Mouse (Mus musculus) intestine, embryonic 16.5 days (tissue): Measurements from ENCODE around the gene Lin28a. TPM values are rescaled to one million over a fixed set of nuclear protein-coding genes. Genes with fewer than 3 reads are reported as not detected.
A peak's percentile ranks its signal among the peaks of the same experiment; 100 is the strongest.

Experiments
- ATAC-seq: fragments of 200-750 bp; cut with Nextera tagmentation; 2 replicates; pipeline ENCODE4 v1.8.0; 2017; ENCODE audit warnings: moderate TSS enrichment, moderate library complexity
- H3K27ac ChIP-seq: fragments of 300-500 bp; sonication (generic); 2 replicates; pipeline ENCODE4 v1.5.1; 2014; ENCODE audit warnings: mild to moderate bottlenecking, low read length
- H3K27me3 ChIP-seq: fragments of 300-500 bp; sonication (generic); replicated peaks from 2 replicates; pipeline ENCODE4 v1.6.1; 2014; ENCODE audit warnings: low read length, control low read depth, mixed read lengths; ENCODE audit not compliant: control insufficient read depth, insufficient read depth
- H3K36me3 ChIP-seq: fragments of 300-500 bp; sonication (generic); 2 replicates; pipeline ENCODE4 v1.6.1; 2014; ENCODE audit warnings: low read length, control low read depth; ENCODE audit not compliant: control insufficient read depth, insufficient read depth
- H3K4me1 ChIP-seq: fragments of 300-500 bp; sonication (generic); 2 replicates; pipeline ENCODE4 v1.6.1; 2014; ENCODE audit warnings: low read length, control low read depth, mixed read lengths; ENCODE audit not compliant: control insufficient read depth, insufficient read depth
- H3K4me2 ChIP-seq: fragments of 300-500 bp; sonication (generic); 2 replicates; pipeline ENCODE4 v1.6.1; 2014; ENCODE audit warnings: low read depth, low read length, control low read depth
- H3K4me3 ChIP-seq: fragments of 300-500 bp; sonication (generic); 2 replicates; pipeline ENCODE4 v1.5.1; 2014; ENCODE audit warnings: mild to moderate bottlenecking, low read length
- H3K9ac ChIP-seq: fragments of 300-500 bp; sonication (generic); 2 replicates; pipeline ENCODE4 v1.6.1; 2014; ENCODE audit warnings: low read depth, low read length
- H3K9me3 ChIP-seq: fragments of 300-500 bp; sonication (generic); 2 replicates; pipeline ENCODE4 v1.6.1; 2016; ENCODE audit warnings: low read length, control low read depth; ENCODE audit not compliant: control insufficient read depth
- WGBS: fragments of 180-500 bp; shearing (Covaris S2); extraction: QIAGEN DNeasy Blood & Tissue Kit; methylation state at CpG from one replicate; pipeline ENCODE4 v1.1.7; 2014; 5-methylcytosine and 5-hydroxymethylcytosine counted together
- polyA plus RNA-seq: library from polyadenylated mRNA; unstranded; fragments of >200 nt; fragmentation: Nextera tagmentation; extraction: Ambion mirVana; gene quantifications from 2 replicates; pipeline ENCODE4 v1.2.1, GENCODE M21; 2015

Gene Lin28a
- polyA plus RNA-seq, 1 experiment from 2014 or later, result 0.10 TPM

DNA sequence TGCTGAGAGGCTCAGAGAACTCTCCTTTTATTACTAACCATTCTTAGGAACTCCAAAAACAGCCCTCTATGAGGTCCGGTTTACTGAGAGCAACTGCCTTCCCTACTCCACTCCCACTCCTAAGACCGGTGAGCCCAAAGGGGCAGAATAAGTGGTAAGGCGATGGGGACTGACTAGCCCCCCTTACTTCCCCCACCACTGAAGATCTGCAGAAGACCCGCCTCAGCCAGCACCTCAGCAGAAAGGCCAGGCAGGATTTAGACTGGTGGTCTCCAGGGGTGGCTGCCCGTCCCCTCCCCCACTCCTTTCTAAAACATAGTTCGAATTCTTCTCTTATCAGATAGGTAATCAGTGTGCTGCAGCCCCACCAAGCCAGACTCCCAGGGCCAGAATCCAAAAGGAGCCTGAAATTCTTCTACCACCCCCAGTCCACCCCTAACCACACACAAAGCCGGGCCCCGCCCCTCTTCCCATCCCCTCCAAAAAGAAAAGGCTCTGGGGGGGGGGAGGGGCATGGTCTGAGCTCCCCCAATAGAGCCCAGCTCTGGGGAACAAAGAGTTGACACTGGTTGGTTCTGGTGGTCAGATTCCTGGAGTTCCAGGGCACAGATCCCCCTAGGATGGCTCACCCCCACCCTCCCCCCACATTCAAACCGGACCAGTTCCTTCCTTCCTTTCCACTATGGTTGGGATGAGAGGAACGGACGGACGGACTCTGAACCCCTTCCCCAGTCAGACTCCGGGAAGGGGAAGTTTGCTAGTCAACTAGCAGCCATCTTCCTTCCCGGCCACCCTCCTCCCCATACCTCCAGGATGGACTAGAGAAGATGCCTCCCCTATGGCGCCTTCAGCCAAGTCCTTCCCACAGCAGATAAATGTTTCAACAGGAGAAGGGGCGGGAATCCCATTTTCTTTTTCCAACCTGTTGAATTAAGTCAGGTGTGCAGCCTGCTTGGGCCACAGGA, 6.9 kb downstream of the Lin28a start:
- Histone ChIP-seq H3K36me3 (no peaks in the 10 kb centered on the region), H3K27me3 (peaks cover 2% of the 10 kb centered on the region; the same call in 1 of the 2 replicates), H3K4me3 (no peak overlapping the region), H3K9ac (no peak overlapping the region), H3K9me3 (no peaks in the 10 kb centered on the region), H3K27ac (no peak overlapping the region), H3K4me1 (no peaks in the 10 kb centered on the region), H3K4me2 (no peak overlapping the region)
- no peak for ATAC-seq
- 12% methylated on average over 16 of the region's 16 CpGs for WGBS

DNA sequence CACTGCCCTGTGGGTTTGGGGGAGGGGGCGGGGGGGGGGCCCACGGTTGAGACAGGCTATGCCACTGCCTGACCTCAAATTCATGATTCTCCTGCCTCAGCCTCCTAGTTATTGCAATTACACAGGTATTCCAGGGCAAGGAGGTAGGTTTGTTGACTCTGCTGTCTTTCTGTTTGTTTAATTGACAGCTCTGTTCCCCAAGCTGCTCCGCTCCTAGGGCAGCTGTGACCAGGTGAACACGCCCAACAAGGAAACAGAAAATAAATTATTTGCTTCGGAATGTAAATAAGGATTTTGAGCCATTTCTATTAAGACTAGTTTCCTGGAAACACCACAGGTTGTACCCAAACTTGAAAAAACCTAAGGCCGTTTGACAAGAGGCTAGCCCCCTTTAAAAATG, 8.9 kb downstream of the Lin28a start:
- Histone ChIP-seq H3K9me3 (no peaks in the 10 kb centered on the region), H3K4me2 (no peak overlapping the region), H3K36me3 (no peaks in the 10 kb centered on the region), H3K9ac (no peak overlapping the region), H3K4me1 (no peaks in the 10 kb centered on the region), H3K27ac (no peak overlapping the region), H3K4me3 (no peak overlapping the region), H3K27me3 (no peaks in the 10 kb centered on the region)
- ATAC-seq, result no peak
- 49% methylated on average over 6 of the region's 6 CpGs for WGBS

DNA sequence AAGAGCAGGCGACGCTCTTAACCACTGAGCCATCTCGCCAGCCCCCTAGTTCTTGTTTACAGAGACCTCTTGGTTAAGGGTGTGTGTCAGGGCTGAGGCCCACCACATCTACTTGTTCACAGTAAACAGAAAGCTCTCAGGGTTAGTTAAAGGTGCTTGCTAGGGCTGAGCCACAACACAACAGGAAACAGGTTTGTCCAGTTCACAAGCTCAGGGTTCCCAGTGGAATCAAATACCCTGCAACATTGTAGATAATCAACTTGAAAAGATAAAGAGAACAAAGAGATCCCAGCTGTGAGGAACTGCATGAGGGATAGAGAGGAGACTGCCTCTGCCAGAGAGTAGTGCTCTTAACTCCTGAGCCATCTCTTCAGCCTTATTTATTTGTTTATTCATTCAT, 11.8 kb downstream of the Lin28a start:
- H3K4me3 ChIP-seq, result no peak overlapping the region
- peak; percentile 64 for ATAC-seq
- 65% methylated on average over 3 of the region's 3 CpGs for WGBS
- H3K9me3 ChIP-seq, result no peaks in the 10 kb centered on the region
- no peaks in the 10 kb centered on the region for H3K27me3 ChIP-seq
- H3K9ac ChIP-seq, result no peak overlapping the region
- H3K4me1 ChIP-seq, result no peaks in the 10 kb centered on the region
- no peaks in the 10 kb centered on the region for H3K36me3 ChIP-seq
- H3K4me2 ChIP-seq, result no peak overlapping the region
- H3K27ac ChIP-seq, result no peak overlapping the region

DNA sequence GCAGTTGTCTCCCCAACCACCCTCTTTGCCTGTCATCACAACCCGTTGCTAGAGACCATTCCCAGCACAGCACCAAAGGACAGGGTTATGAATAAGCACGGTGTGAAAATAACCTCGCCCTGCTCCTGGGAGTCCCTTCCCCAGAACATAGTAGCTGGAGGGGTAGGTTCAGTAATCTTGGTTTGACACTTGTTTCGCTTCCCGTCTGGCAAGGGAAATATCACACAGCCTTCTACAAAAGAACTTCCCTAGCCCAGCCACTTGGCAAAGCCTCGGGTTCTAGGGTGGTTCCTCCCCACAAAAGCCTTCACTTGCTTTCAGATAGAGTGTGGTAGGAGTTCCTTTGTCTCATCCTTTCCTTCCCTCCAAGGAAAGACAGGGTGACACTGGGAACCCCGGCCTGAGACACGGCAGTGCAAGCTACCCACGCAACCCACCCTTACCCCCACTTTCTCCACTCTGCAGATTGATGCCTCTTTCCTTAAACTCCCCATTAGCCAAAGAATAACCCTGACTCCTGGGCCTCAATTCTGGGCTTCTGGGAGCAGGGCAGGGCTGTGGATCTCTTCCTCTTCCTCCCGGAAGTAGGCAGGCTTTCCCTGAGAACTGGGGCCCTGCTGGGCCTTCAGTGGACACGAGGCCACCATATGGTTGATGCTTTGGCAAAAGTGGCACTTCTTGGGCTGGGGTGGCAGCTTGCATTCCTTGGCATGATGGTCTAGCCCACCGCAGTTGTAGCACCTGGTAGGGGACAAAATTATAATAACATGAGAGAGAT, 12.9 kb downstream of the Lin28a start:
- WGBS, result 83% methylated on average over 12 of the region's 12 CpGs
- H3K4me3 ChIP-seq, result no peak overlapping the region
- ATAC-seq, result no peak
- H3K4me2 ChIP-seq, result no peak overlapping the region
- no peak overlapping the region for H3K9ac ChIP-seq
- H3K4me1 ChIP-seq, result no peaks in the 10 kb centered on the region
- no peaks in the 10 kb centered on the region for H3K27me3 ChIP-seq
- no peak overlapping the region for H3K27ac ChIP-seq
- H3K36me3 ChIP-seq, result no peaks in the 10 kb centered on the region
- H3K9me3 ChIP-seq, result no peaks in the 10 kb centered on the region

DNA sequence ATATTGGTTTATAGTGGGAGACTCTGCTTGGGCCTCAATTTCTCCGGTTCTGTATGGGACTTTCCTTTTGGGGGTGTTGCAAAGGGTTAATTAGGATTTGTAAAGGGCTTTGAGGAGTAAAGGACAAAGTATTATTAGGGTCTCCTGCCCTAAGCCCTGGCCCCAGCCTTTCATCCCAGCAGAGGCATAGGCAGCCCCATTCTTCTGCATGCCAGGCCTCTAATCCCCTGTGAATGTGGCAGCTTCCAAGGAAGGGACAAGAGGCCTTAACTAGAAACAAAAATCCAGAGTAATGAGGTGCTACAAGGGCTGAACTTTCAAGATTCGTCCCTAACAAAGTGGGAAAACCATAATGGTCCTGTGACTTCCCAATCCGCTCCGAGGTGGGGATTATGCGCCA, 15.7 kb downstream of the Lin28a start:
- Histone ChIP-seq H3K27ac (no peak overlapping the region), H3K4me3 (no peak overlapping the region), H3K9ac (no peak overlapping the region), H3K27me3 (no peaks in the 10 kb centered on the region), H3K4me1 (peaks cover 5% of the 10 kb centered on the region), H3K4me2 (no peak overlapping the region), H3K9me3 (no peaks in the 10 kb centered on the region), H3K36me3 (no peaks in the 10 kb centered on the region)
- no peak for ATAC-seq
- 69% methylated on average over 5 of the region's 5 CpGs for WGBS

DNA sequence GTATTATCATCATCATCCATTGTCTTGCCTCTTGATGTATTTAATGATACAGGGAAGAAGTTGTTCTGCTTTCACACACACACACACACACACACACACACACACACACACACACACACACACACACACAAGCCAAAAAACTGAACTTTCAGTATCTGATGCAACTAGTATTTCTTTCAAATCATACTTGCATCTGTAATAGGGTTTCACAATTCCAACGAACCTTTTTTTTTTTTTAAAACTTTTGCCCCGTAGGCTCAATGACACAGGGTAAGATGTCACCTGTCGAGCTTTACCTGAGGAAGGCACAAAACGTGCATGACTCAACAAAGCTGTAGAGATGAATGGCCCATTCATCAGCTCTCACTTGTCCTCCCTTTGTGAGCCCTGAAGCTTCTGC, 16.4 kb downstream of the Lin28a start:
- H3K4me3 ChIP-seq, result no peak overlapping the region
- no peaks in the 10 kb centered on the region for H3K36me3 ChIP-seq
- no peak overlapping the region for H3K4me2 ChIP-seq
- ATAC-seq, result no peak
- H3K9ac ChIP-seq, result no peak overlapping the region
- 56% methylated on average over 4 of the region's 4 CpGs for WGBS
- H3K9me3 ChIP-seq, result no peaks in the 10 kb centered on the region
- H3K27ac ChIP-seq, result no peak overlapping the region
- H3K27me3 ChIP-seq, result no peaks in the 10 kb centered on the region
- H3K4me1 ChIP-seq, result peaks cover 5% of the 10 kb centered on the region

DNA sequence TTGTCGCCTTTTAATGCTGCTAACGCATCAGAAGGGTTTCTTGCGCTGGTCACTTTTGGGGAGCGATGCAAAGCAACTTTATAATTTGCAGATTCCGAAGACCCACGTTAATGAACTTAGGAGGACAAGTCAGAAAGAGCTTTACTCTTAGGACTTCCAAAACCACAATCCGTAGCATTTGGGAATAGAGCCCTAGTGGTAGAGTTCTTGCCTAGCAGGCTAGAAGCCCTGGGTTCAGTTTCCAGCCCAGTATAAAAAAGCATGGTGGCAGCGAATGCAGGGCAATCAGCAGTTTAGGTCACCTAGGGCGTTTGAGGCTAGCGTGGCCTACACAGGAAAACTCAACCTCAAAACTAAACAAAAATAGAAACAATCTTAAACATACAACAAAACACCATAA, 16.9 kb downstream of the Lin28a start:
- Histone ChIP-seq H3K4me1 (peaks cover 5% of the 10 kb centered on the region), H3K9ac (no peak overlapping the region), H3K36me3 (0 out of 2 replicates have a peak, but pooled peaks cover 4% of the 10 kb centered on the region), H3K9me3 (no peaks in the 10 kb centered on the region), H3K27ac (no peak overlapping the region), H3K4me2 (no peak overlapping the region), H3K4me3 (no peak overlapping the region), H3K27me3 (no peaks in the 10 kb centered on the region)
- no peak for ATAC-seq
- WGBS, result 60% methylated on average over 10 of the region's 10 CpGs

DNA sequence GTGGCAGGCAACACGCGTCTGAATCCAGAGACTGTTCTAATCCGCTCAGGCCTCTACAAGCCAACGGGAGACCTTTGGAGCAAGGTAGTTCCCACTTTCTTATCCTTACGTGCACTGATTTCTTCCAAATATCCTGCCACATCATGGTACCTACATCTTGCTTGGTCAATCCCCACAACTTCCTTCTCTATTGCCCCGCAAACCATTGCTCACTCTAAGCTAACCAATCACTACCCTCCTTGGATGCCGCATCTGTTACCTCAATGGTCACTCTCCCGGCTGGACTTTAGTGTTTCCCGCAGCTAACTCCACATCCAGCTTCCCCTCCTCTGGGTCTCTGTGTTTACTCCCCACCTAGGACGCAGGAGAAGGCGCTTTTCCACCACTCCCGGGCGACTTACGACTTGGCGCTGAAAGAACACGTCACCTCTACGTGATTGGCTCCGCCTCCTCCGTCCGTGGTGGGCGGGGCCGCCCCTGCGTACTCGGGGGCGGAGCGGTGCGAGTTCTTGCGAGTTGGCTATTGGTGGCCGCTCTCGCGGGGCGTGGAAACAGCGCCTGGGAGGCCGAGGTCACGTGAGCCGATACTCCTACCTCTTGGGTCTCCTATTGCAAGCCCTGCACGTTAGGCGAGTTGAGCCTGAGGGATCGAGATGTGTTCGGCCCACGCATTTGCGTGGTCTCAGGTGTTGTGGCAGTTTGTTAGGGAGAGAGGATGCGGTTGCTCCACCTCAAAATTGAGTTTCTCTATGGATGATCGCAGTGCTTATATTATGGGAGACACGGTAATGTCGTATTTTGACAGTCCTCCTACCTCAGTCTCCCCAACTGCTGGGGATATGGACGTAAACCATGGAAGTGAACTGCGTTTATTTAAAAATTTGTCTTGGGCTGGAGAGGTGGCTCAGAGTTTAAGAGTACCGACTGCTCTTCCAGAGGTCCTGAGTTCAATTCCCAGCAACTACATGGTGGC, 17.9 kb downstream of the Lin28a start, which contains the start of gene Dhdds:
Gene Dhdds (minus strand): TSS at position 453 of the 973 bp plus-strand sequence.
- peak; percentile 99 for ATAC-seq
- peaks cover 5% of the 10 kb centered on the region for H3K4me1 ChIP-seq

More for the DNA sequence above, 17.9 kb downstream of the Lin28a start, which contains the start of gene Dhdds:
- Histone ChIP-seq H3K4me3 (peak within 1 kb of the TSS; percentile 72), H3K27ac (peak within 1 kb of the TSS; percentile 36), H3K9ac (peak within 1 kb of the TSS; percentile 78), H3K9me3 (no peaks in the 10 kb centered on the region), H3K36me3 (peaks cover 5% of the 10 kb centered on the region; the same call in 1 of the 2 replicates), H3K4me2 (peak within 1 kb of the TSS; percentile 83), H3K27me3 (no peaks in the 10 kb centered on the region)
- 1% methylated on average over 49 of the region's 49 CpGs for WGBS
